Mouse (Mus musculus) kidney, postnatal 0 days (tissue): Measurements from ENCODE around the gene Stxbp2. TPM values are rescaled to one million over a fixed set of nuclear protein-coding genes. Genes with fewer than 3 reads are reported as not detected.

Experiments used
- ATAC-seq: fragments of 200-750 bp; cut with Nextera tagmentation; replicated peaks from 2 replicates; pipeline ENCODE4 v1.8.0; 2017; ENCODE audit warnings: low read depth, moderate number of reproducible peaks, moderate TSS enrichment, moderate library complexity; ENCODE audit not compliant: low FRiP score
- DNase-seq: peaks from one replicate; pipeline ENCODE4 v3.0.0-alpha.2; 2016; ENCODE audit warnings: low spot score
- H3K27ac ChIP-seq: fragments of 300-500 bp; sonication (generic); 2 replicates; pipeline ENCODE4 v1.5.1; 2014; ENCODE audit warnings: mild to moderate bottlenecking
- H3K27me3 ChIP-seq: fragments of 300-500 bp; sonication (generic); 2 replicates; pipeline ENCODE4 v1.6.1; 2014; ENCODE audit warnings: low read length, mixed read lengths; ENCODE audit not compliant: insufficient read depth
- H3K36me3 ChIP-seq: fragments of 300-500 bp; sonication (generic); 2 replicates; pipeline ENCODE4 v1.6.1; 2014; ENCODE audit warnings: low read length, mixed read lengths; ENCODE audit not compliant: insufficient read depth
- H3K4me1 ChIP-seq: fragments of 300-500 bp; sonication (generic); replicated peaks from 2 replicates; pipeline ENCODE4 v1.6.1; 2014; ENCODE audit warnings: antibody characterized with exemption, low read length, mixed read lengths; ENCODE audit not compliant: insufficient read depth
- H3K4me2 ChIP-seq: fragments of 300-500 bp; sonication (generic); 2 replicates; pipeline ENCODE4 v1.6.1; 2014; ENCODE audit warnings: mild to moderate bottlenecking, low read length, moderate library complexity, mixed read lengths
- H3K4me3 ChIP-seq: fragments of 300-500 bp; sonication (generic); replicated peaks from 2 replicates; pipeline ENCODE4 v1.5.1; 2014; ENCODE audit warnings: low read depth, low read length
- H3K9ac ChIP-seq: fragments of 300-500 bp; sonication (generic); 2 replicates; pipeline ENCODE4 v1.6.1; 2014; ENCODE audit warnings: low read depth, low read length
- H3K9me3 ChIP-seq: fragments of 300-500 bp; sonication (generic); replicated peaks from 2 replicates; pipeline ENCODE4 v1.6.1; 2016; ENCODE audit warnings: low read length, inconsistent platforms, mixed read lengths
- CTCF ChIP-seq: IDR thresholded peaks from 2 replicates; pipeline ENCODE4 v1.5.1; 2016; ENCODE audit warnings: antibody characterized with exemption, low read depth, mild to moderate bottlenecking, moderate library complexity
- WGBS: fragments of 180-500 bp; shearing (Covaris S2); extraction: QIAGEN DNeasy Blood & Tissue Kit; methylation state at CpG from one replicate; pipeline ENCODE4 v1.1.7; 2014; 5-methylcytosine and 5-hydroxymethylcytosine counted together
- polyA plus RNA-seq: library from polyadenylated mRNA; unstranded; fragments of >200 nt; fragmentation: Nextera tagmentation; extraction: Ambion mirVana; gene quantifications from 2 replicates; pipeline ENCODE4 v1.2.1, GENCODE M21; 2015

The Stxbp2 gene
- polyA plus RNA-seq, 1 experiment from 2014 or later, result 88.6 TPM

GRCm38 (mm10) chr8:3676131-3676992 lies 45.6 kb downstream of the Stxbp2 start, which contains the start of gene Trappc5:
Gene Trappc5 (plus strand): TSS chr8:3676299.
- DNase-seq (peak; percentile 98), ATAC-seq (peak; percentile 80)
- Histone ChIP-seq H3K4me3 (peak within 1 kb of the TSS; percentile 70), H3K4me1 (peaks cover 10% of the 10 kb centered on the region; the same call in 1 of the 2 replicates), H3K9ac (peak within 1 kb of the TSS; percentile 76), H3K27ac (peak within 1 kb of the TSS; percentile 92), H3K36me3 (peaks cover 19% of the 10 kb centered on the region), H3K27me3 (no peaks in the 10 kb centered on the region), H3K9me3 (no peaks in the 10 kb centered on the region), H3K4me2 (peak within 1 kb of the TSS; percentile 61)
- TF ChIP-seq CTCF, result peak; percentile 98
- 1% methylated on average over 61 of the region's 61 CpGs for WGBS

DNA sequence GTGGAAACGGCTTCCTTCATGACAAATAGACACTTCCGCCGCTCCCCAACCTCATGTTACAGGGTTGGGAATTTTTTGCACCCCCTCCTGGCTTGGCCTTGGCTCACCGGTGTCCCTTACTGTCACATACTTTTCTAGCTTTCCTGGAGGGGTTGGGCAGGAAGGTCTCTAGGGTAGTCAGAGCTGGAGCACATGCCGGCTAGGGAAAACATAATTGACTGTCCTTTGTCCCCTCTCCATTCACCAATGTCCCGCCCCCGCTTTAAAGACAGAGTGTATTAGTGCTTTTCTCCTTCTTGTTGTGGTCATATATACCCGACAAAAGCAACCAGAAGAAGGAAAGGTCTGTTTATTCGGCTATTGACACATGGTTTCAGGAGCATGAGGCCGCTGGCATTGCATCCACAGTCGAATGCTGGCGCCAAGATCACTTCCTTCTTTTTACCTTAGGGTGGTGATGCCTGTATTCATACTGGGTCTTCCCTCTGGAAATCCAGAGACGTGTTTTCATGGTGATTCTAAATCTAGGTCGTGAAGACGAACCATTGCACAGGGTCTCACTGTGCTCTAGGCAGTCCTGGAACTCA lies 46.3 kb downstream of the Stxbp2 start:
- DNase-seq (peak; percentile 54), ATAC-seq (no peak)
- peak overlapping the region; percentile 76 for H3K9ac ChIP-seq
- no peaks in the 10 kb centered on the region for H3K27me3 ChIP-seq
- H3K4me1 ChIP-seq, result peaks cover 10% of the 10 kb centered on the region; the same call in 1 of the 2 replicates
- H3K4me3 ChIP-seq, result peak overlapping the region; percentile 70
- peaks cover 20% of the 10 kb centered on the region for H3K36me3 ChIP-seq
- 4% methylated on average over 15 of the region's 15 CpGs for WGBS
- TF ChIP-seq CTCF, result no peak
- H3K27ac ChIP-seq, result peak overlapping the region; percentile 92
- H3K4me2 ChIP-seq, result peak overlapping the region; percentile 61
- H3K9me3 ChIP-seq, result no peaks in the 10 kb centered on the region

DNA sequence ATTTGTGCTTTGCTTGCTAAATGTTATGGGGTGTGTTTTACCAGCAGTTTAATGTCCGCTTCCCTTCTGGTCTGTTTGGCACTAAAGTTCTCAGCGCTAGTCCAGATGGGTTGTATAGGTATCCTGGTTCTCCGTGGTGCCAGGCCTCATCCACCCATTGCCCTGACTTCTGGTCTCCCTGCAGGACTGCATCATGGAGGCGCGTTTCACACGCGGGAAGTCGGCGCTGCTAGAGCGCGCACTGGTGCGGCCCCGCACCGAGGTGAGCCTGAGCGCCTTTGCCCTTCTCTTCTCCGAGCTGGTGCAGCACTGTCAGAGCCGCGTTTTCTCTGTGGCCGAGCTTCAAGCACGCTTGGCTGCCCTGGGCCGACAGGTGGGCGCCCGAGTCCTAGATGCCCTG lies 48.1 kb downstream of the Stxbp2 start:
- Histone ChIP-seq H3K4me3 (no peak overlapping the region), H3K9ac (no peak overlapping the region), H3K36me3 (peaks cover 20% of the 10 kb centered on the region), H3K9me3 (no peaks in the 10 kb centered on the region), H3K27me3 (no peaks in the 10 kb centered on the region), H3K27ac (no peak overlapping the region), H3K4me1 (peaks cover 10% of the 10 kb centered on the region; the same call in 1 of the 2 replicates), H3K4me2 (no peak overlapping the region)
- 95% methylated on average over 23 of the region's 23 CpGs for WGBS
- DNase-seq (no peak), ATAC-seq (no peak)
- no peak for TF ChIP-seq CTCF

DNA sequence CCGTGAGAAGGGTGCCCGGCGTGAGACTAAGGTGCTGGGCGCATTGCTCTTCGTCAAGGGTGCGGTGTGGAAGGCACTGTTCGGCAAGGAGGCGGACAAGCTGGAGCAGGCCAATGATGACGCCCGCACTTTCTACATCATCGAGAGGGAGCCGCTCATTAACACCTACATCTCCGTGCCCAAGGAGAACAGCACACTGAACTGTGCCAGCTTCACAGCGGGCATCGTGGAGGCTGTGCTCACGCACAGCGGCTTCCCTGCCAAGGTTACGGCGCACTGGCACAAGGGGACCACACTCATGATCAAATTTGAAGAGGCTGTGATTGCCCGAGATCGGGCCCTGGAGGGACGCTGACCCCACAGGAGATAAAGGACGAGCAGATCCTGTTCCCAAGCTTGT lies 48.5 kb downstream of the Stxbp2 start:
- no peak for TF ChIP-seq CTCF
- Histone ChIP-seq H3K4me2 (no peak overlapping the region), H3K9ac (no peak overlapping the region), H3K4me1 (peaks cover 10% of the 10 kb centered on the region; the same call in 1 of the 2 replicates), H3K36me3 (peaks cover 20% of the 10 kb centered on the region), H3K4me3 (no peak overlapping the region), H3K9me3 (no peaks in the 10 kb centered on the region), H3K27me3 (no peaks in the 10 kb centered on the region), H3K27ac (no peak overlapping the region)
- no peak for DNase-seq
- ATAC-seq, result no peak
- WGBS, result 95% methylated on average over 23 of the region's 23 CpGs

DNA sequence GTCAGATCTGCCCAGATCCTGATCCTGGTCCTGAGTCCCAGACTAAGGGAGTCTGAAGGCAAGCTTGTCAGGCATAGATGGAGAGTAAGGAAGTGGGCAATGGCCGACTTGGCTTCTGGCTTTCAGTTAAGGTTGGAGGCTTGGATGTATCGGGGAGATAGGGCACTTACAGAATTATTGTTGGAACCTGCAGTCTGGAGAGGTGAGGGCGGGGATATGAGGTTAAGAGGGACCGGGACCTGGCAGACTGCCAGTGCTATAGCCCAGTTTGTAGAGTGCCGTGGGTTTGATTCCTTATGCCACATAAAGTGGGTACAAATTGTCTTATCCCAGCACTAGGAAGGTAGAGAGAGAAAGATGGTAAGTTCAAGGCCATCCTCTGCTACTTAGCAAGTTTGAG lies 48.9 kb downstream of the Stxbp2 start:
- DNase-seq, result no peak
- Histone ChIP-seq H3K27me3 (no peaks in the 10 kb centered on the region), H3K4me2 (no peak overlapping the region), H3K9ac (no peak overlapping the region), H3K27ac (no peak overlapping the region), H3K4me1 (peaks cover 10% of the 10 kb centered on the region; the same call in 1 of the 2 replicates), H3K9me3 (no peaks in the 10 kb centered on the region), H3K4me3 (no peak overlapping the region), H3K36me3 (peaks cover 20% of the 10 kb centered on the region)
- ATAC-seq, result no peak
- TF ChIP-seq CTCF, result no peak
- WGBS, result 89% methylated on average over 5 of the region's 5 CpGs

DNA sequence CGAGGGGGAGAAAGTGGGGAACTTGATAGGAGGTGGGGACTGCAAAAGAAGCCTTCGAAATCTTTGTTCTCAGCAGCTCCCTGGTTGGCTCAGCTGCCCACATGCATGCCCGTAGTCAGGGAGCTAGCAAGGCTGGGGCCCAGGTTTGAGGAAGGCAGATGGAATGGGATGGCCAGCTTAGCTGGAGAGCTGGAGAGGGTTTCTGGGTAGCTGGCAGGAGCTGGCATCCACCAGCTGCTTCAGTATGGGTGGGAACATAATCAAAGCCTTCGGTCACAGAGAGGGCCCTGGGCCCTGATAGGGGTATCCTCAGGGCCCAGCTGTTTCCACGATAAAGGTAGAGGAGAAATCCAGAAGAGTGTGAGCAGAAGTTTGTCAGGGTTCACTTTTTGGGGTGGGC lies 51.7 kb downstream of the Stxbp2 start:
- peaks cover 20% of the 10 kb centered on the region for H3K36me3 ChIP-seq
- peaks cover 7% of the 10 kb centered on the region; the same call in 1 of the 2 replicates for H3K4me1 ChIP-seq
- H3K4me2 ChIP-seq, result no peak overlapping the region
- no peak overlapping the region for H3K9ac ChIP-seq
- no peak overlapping the region for H3K4me3 ChIP-seq
- WGBS, result 95% methylated on average over 5 of the region's 5 CpGs
- DNase-seq (no peak), ATAC-seq (no peak)
- no peak for TF ChIP-seq CTCF
- H3K27me3 ChIP-seq, result no peaks in the 10 kb centered on the region
- no peaks in the 10 kb centered on the region for H3K9me3 ChIP-seq
- H3K27ac ChIP-seq, result no peak overlapping the region
